In genomic region chr15:79110031-79110430, GRCm38 (mm10) we compare ENCODE assay signal across 8 mouse cellular contexts. TPM values are rescaled to one million over a fixed set of nuclear protein-coding genes. Genes with fewer than 3 reads are reported as not detected.
DNase-seq lines count a peak whose midpoint lies in the region; ATAC-seq and TF ChIP-seq lines count a peak whose summit lies in the region.

No protein-coding gene starts in this region.

- WGBS in cerebellum, adult 2 months = 13% methylated on average over 9 of the region's 9 CpGs
- 14% methylated on average over 9 of the region's 9 CpGs for WGBS in liver, embryonic 14.5 days (ENCODE audit: insufficient replicate concordance)

- ATAC-seq in liver, embryonic 14.5 days (ENCODE audit: insufficient read depth) = no peak

- H3K9ac ChIP-seq in liver, embryonic 14.5 days (replicated peaks) = no peak overlapping the region; the same call in 1 of the 2 replicates

- no peak for TF ChIP-seq POLR2A in cerebellum, adult 2 months (IDR thresholded peaks at IDR 0.05; ENCODE audit: borderline replicate concordance, insufficient read depth, low read length)
- TF ChIP-seq POLR2A in testis, adult 2 months (IDR thresholded peaks at IDR 0.05; ENCODE audit: control insufficient read depth, low read depth, low read length) = no peak

- no peaks in the 10 kb centered on the region for H3K27me3 ChIP-seq in cerebellum, adult 2 months (ENCODE audit: control insufficient read depth, insufficient read depth, low read length)
- no peaks in the 10 kb centered on the region for H3K27me3 ChIP-seq in testis, adult 2 months (ENCODE audit: control insufficient read depth, insufficient read depth, low read length)
- peaks cover 2% of the 10 kb centered on the region; the same call in 1 of the 2 replicates for H3K27me3 ChIP-seq in liver, embryonic 14.5 days (ENCODE audit: control insufficient read depth, insufficient read depth, low read length)

- TF ChIP-seq EP300 in liver, embryonic 14.5 days (IDR thresholded peaks at IDR 0.05; ENCODE audit: low read depth) = no peak

- H3K4me1 ChIP-seq in cerebellum, adult 2 months (ENCODE audit: control insufficient read depth, insufficient read depth, low read length) = peaks cover 9% of the 10 kb centered on the region
- H3K4me1 ChIP-seq in testis, adult 2 months (ENCODE audit: control insufficient read depth, insufficient read depth, low read length) = peaks cover 22% of the 10 kb centered on the region
- peaks cover 7 to 23% of the 10 kb centered on the region in 2 experiments for H3K4me1 ChIP-seq in liver, embryonic 14.5 days (replicated peaks; ENCODE audit: control insufficient read depth in 2 of 2, insufficient read depth in 2 of 2, low read length in 1 of 2)

- no peaks in the 10 kb centered on the region for H3K36me3 ChIP-seq in testis, adult 2 months (ENCODE audit: control insufficient read depth, insufficient read depth, low read length)
- no peaks in the 10 kb centered on the region for H3K36me3 ChIP-seq in liver, embryonic 14.5 days (replicated peaks; ENCODE audit: control insufficient read depth, insufficient read depth, low read depth)

- H3K4me2 ChIP-seq in liver, embryonic 14.5 days (ENCODE audit: low read depth) = peak overlapping the region; percentile 92

- H3K4me3 ChIP-seq in cerebellum, adult 2 months (replicated peaks; ENCODE audit: insufficient read depth, low read depth, low read length) = peak overlapping the region; percentile 60
- H3K4me3 ChIP-seq in testis, adult 2 months (ENCODE audit: control insufficient read depth, low read depth, low read length) = peak overlapping the region; percentile 94
- peak overlapping the region; percentile 63 to 67; a peak in 3 of 4 replicates for H3K4me3 ChIP-seq in liver, embryonic 14.5 days (ENCODE audit: insufficient read depth in 1 of 2, low read depth in 2 of 2, low read length in 2 of 2)

- no peak for DNase-seq in cerebellum, adult 2 months
- no peak for DNase-seq in cerebellum, adult 11 months
- no peak for DNase-seq in testis, postnatal 14 days (ENCODE audit: low spot score)
- no peak for DNase-seq in liver, embryonic 14.5 days (ENCODE audit: low read depth in 3 of 3, low spot score in 3 of 3)
- DNase-seq in right cerebral cortex, postnatal 36 days (ENCODE audit: low spot score in 2 of 2) = no peak
- no peak for DNase-seq in frontal cortex, postnatal 36 days (ENCODE audit: low spot score in 2 of 2)
- no peak for DNase-seq in right cerebral cortex, adult 2 months (ENCODE audit: low spot score in 2 of 2)

- H3K27ac ChIP-seq in cerebellum, adult 2 months (ENCODE audit: insufficient read depth, low read length) = no peak overlapping the region
- H3K27ac ChIP-seq in testis, adult 2 months (ENCODE audit: control insufficient read depth, insufficient read depth, low read depth, low read length) = peak overlapping the region; percentile 90; the same call in 1 of the 2 replicates
- H3K27ac ChIP-seq in liver, embryonic 14.5 days = no peak overlapping the region

- H3K9me3 ChIP-seq in liver, embryonic 14.5 days (ENCODE audit: control insufficient read depth, low read length) = no peaks in the 10 kb centered on the region

- TF ChIP-seq CTCF in cerebellum, adult 2 months (IDR thresholded peaks at IDR 0.05; ENCODE audit: borderline replicate concordance, insufficient read depth, low read depth, low read length) = no peak
- no peak for TF ChIP-seq CTCF in testis, adult 2 months (IDR thresholded peaks at IDR 0.05; ENCODE audit: control insufficient read depth, insufficient read depth, insufficient replicate concordance, low read depth, low read length)
- no peak for TF ChIP-seq CTCF in liver, embryonic 14.5 days (IDR thresholded peaks at IDR 0.05; ENCODE audit: low read depth)

RNA-seq across cellular contexts. Expression of gene Micall1, which starts 1.3 kb away (rescaled TPM):
- polyA plus RNA-seq in cerebellum, adult 2 months (2012; rRNA removed) = 35.9 and 37.0 TPM in 2 replicates
- 75.8 and 85.0 TPM in 2 replicates for polyA plus RNA-seq in testis, adult 2 months (2012; rRNA removed)
- polyA plus RNA-seq in liver, embryonic 14.5 days (2012; rRNA removed) = 1.6 and 1.7 TPM in 2 replicates
- polyA plus RNA-seq in liver, embryonic 14.5 days (2014; fragmentation: Nextera tagmentation; extraction: Ambion mirVana) = 0.69 and 0.71 TPM in 2 replicates

RNA-seq across cellular contexts. Expression of gene Polr2f, which starts 30.8 kb away (rescaled TPM):
- 107 and 110 TPM in 2 replicates for polyA plus RNA-seq in cerebellum, adult 2 months (2012; rRNA removed)
- polyA plus RNA-seq in testis, adult 2 months (2012; rRNA removed) = 41.1 and 42.2 TPM in 2 replicates
- 53.9 and 112 TPM in 2 replicates for polyA plus RNA-seq in liver, embryonic 14.5 days (2012; rRNA removed)
- 181 and 183 TPM in 2 replicates for polyA plus RNA-seq in liver, embryonic 14.5 days (2014; fragmentation: Nextera tagmentation; extraction: Ambion mirVana)

RNA-seq across cellular contexts. Expression of gene 1700088E04Rik, which starts 31.0 kb away (rescaled TPM):
- 6.7 and 10.8 TPM in 2 replicates for polyA plus RNA-seq in cerebellum, adult 2 months (2012; rRNA removed)
- polyA plus RNA-seq in testis, adult 2 months (2012; rRNA removed) = 115 and 133 TPM in 2 replicates
- polyA plus RNA-seq in liver, embryonic 14.5 days (2012; rRNA removed) = 0.19 and 0.46 TPM in 2 replicates
- 0.52 and 0.93 TPM in 2 replicates for polyA plus RNA-seq in liver, embryonic 14.5 days (2014; fragmentation: Nextera tagmentation; extraction: Ambion mirVana)

RNA-seq across cellular contexts. Expression of gene Eif3l, which starts 35.1 kb away (rescaled TPM):
- 88.1 and 93.0 TPM in 2 replicates for polyA plus RNA-seq in cerebellum, adult 2 months (2012; rRNA removed)
- 110 and 117 TPM in 2 replicates for polyA plus RNA-seq in testis, adult 2 months (2012; rRNA removed)
- polyA plus RNA-seq in liver, embryonic 14.5 days (2012; rRNA removed) = 99.9 and 104 TPM in 2 replicates
- polyA plus RNA-seq in liver, embryonic 14.5 days (2014; fragmentation: Nextera tagmentation; extraction: Ambion mirVana) = 130 and 132 TPM in 2 replicates

RNA-seq across cellular contexts. Expression of gene Ankrd54, which starts 47.3 kb away (rescaled TPM):
- 40.7 and 42.8 TPM in 2 replicates for polyA plus RNA-seq in cerebellum, adult 2 months (2012; rRNA removed)
- polyA plus RNA-seq in testis, adult 2 months (2012; rRNA removed) = 292 and 336 TPM in 2 replicates
- 39.9 and 43.4 TPM in 2 replicates for polyA plus RNA-seq in liver, embryonic 14.5 days (2012; rRNA removed)
- 37.7 and 48.3 TPM in 2 replicates for polyA plus RNA-seq in liver, embryonic 14.5 days (2014; fragmentation: Nextera tagmentation; extraction: Ambion mirVana)

Comparison
In these comparisons a context has a peak if more than half of its experiments do, and no peak if none do; other contexts are left out.
1. RNA of gene Micall1, which starts 1.3 kb away (polyA plus RNA-seq): 75.8 to 85.0 TPM in testis, adult 2 months and 35.9 to 37.0 TPM in cerebellum, adult 2 months; 0.69 to 1.7 TPM in liver, embryonic 14.5 days; every median in the first group is over 10 times any median in the second.
2. Peak in every context shown above with its lines, with median percentiles within 50 percentile points of each other: H3K4me3 ChIP-seq.